Mouse (Mus musculus) forebrain, embryonic 11.5 days (tissue): ENCODE measurements around the gene Ucp1. TPM values are rescaled to one million over a fixed set of nuclear protein-coding genes. Genes with fewer than 3 reads are reported as not detected.

ENCODE experiments used
- ATAC-seq: fragments of 200-750 bp; cut with Nextera tagmentation; replicated peaks from 2 replicates; pipeline ENCODE4 v1.8.0; 2017; ENCODE audit warnings: moderate TSS enrichment; ENCODE audit not compliant: low FRiP score
- DNase-seq: peaks from one replicate; pipeline ENCODE4 v3.0.0-alpha.2; 2017; ENCODE audit warnings: low spot score
- H3K27ac ChIP-seq: fragments of 300-500 bp; sonication (generic); 2 replicates; pipeline ENCODE4 v1.5.1; 2014; ENCODE audit warnings: low read depth, low read length
- H3K27me3 ChIP-seq: fragments of 300-500 bp; sonication (generic); 2 replicates; pipeline ENCODE4 v1.6.1; 2014; ENCODE audit warnings: mild to moderate bottlenecking, low read length, mixed read lengths; ENCODE audit not compliant: control insufficient read depth, insufficient read depth
- H3K36me3 ChIP-seq: fragments of 300-500 bp; sonication (generic); 2 replicates; pipeline ENCODE4 v1.6.1; 2014; ENCODE audit warnings: mild to moderate bottlenecking, low read length, moderate library complexity, mixed read lengths; ENCODE audit not compliant: control insufficient read depth, insufficient read depth
- H3K4me1 ChIP-seq: fragments of 300-500 bp; sonication (generic); replicated peaks from 2 replicates; pipeline ENCODE4 v1.6.1; 2014; ENCODE audit warnings: low read length, mixed read lengths; ENCODE audit not compliant: control insufficient read depth, insufficient read depth
- H3K4me2 ChIP-seq: fragments of 300-500 bp; sonication (generic); 2 replicates; pipeline ENCODE4 v1.6.1; 2014; ENCODE audit warnings: low read depth, mild to moderate bottlenecking, low read length, moderate library complexity, mixed read lengths; ENCODE audit not compliant: severe bottlenecking
- H3K4me3 ChIP-seq: fragments of 300-500 bp; sonication (generic); 2 replicates; pipeline ENCODE4 v1.5.1; 2014; ENCODE audit warnings: low read depth, low read length
- H3K9ac ChIP-seq: fragments of 300-500 bp; sonication (generic); 2 replicates; pipeline ENCODE4 v1.6.1; 2014; ENCODE audit warnings: low read length
- H3K9me3 ChIP-seq: fragments of 300-500 bp; sonication (generic); 2 replicates; pipeline ENCODE4 v1.6.1; 2016; ENCODE audit warnings: low read length, mixed read lengths; ENCODE audit not compliant: control insufficient read depth
- WGBS: fragments of 180-500 bp; shearing (Covaris S2); extraction: QIAGEN DNeasy Blood & Tissue Kit; methylation state at CpG from one replicate; pipeline ENCODE4 v1.1.7; 2014; 5-methylcytosine and 5-hydroxymethylcytosine counted together
- polyA plus RNA-seq: library from polyadenylated mRNA; unstranded; fragments of >200 nt; fragmentation: Nextera tagmentation; extraction: Ambion mirVana; gene quantifications from 2 replicates; pipeline ENCODE4 v1.2.1, GENCODE M21; 2014

Ucp1 gene
- not detected in 2 replicates for polyA plus RNA-seq

DNA sequence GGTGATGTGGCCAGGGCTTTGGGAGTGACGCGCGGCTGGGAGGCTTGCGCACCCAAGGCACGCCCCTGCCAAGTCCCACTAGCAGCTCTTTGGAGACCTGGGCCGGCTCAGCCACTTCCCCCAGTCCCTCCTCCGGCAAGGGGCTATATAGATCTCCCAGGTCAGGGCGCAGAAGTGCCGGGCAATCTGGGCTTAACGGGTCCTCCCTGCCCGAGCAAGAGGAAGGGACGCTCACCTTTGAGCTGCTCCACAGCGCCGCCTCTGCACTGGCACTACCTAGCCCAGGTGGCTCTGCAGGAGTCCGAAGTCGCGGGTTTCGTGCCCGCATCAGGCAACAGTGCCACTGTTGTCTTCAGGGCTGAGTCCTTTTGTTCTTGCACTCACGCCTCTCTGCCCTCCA lies at the start of gene Ucp1:
Gene Ucp1 (plus strand): TSS at position 177 of the 400 bp plus-strand sequence.
- Histone ChIP-seq H3K9me3 (no peaks in the 10 kb centered on the region), H3K36me3 (no peaks in the 10 kb centered on the region), H3K4me2 (peak within 1 kb of the TSS; percentile 47), H3K27me3 (no peaks in the 10 kb centered on the region; the same call in 1 of the 2 replicates), H3K9ac (no peak within 1 kb of the TSS), H3K4me3 (no peak within 1 kb of the TSS), H3K4me1 (no peaks in the 10 kb centered on the region), H3K27ac (no peak within 1 kb of the TSS)
- WGBS, result 3% methylated on average over 19 of the region's 20 CpGs
- DNase-seq (peak; percentile 54), ATAC-seq (no peak)

DNA sequence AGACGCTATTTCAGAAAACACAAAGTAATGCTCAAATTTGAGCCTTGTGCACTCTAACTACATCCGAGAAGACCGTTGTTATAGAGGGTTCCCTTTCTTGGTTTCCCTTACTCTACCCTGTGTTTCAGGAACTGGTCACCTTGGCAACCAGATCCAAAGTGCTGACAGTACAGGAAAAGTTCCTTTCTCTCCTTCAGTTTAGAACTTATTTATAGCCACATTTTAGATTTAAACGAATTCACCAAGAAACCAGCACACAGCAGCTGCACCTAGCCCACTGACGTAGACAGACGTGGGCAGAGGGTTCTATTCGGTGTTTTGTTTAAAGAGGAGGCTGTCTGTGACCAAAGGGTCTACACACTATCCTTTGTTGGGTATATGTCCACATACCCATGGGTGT lies 46.0 kb upstream of the Ucp1 start:
- Histone ChIP-seq H3K27ac (no peak overlapping the region), H3K4me3 (no peak overlapping the region), H3K4me2 (no peak overlapping the region), H3K9ac (no peak overlapping the region), H3K9me3 (no peaks in the 10 kb centered on the region), H3K4me1 (no peaks in the 10 kb centered on the region), H3K27me3 (no peaks in the 10 kb centered on the region), H3K36me3 (no peaks in the 10 kb centered on the region; the same call in 1 of the 2 replicates)
- no peak for DNase-seq
- WGBS, result 92% methylated on average over 7 of the region's 7 CpGs
- no peak for ATAC-seq

GRCm38 (mm10) chr8:83250858-83251257 lies 39.3 kb upstream of the Ucp1 start:
- H3K4me3 ChIP-seq, result no peak overlapping the region
- H3K9me3 ChIP-seq, result no peaks in the 10 kb centered on the region
- WGBS, result 85% methylated on average over 6 of the region's 6 CpGs
- DNase-seq, result no peak
- H3K4me1 ChIP-seq, result no peaks in the 10 kb centered on the region
- no peaks in the 10 kb centered on the region for H3K36me3 ChIP-seq
- H3K27me3 ChIP-seq, result no peaks in the 10 kb centered on the region
- H3K27ac ChIP-seq, result no peak overlapping the region
- no peak overlapping the region for H3K9ac ChIP-seq
- ATAC-seq, result no peak
- H3K4me2 ChIP-seq, result no peak overlapping the region

DNA sequence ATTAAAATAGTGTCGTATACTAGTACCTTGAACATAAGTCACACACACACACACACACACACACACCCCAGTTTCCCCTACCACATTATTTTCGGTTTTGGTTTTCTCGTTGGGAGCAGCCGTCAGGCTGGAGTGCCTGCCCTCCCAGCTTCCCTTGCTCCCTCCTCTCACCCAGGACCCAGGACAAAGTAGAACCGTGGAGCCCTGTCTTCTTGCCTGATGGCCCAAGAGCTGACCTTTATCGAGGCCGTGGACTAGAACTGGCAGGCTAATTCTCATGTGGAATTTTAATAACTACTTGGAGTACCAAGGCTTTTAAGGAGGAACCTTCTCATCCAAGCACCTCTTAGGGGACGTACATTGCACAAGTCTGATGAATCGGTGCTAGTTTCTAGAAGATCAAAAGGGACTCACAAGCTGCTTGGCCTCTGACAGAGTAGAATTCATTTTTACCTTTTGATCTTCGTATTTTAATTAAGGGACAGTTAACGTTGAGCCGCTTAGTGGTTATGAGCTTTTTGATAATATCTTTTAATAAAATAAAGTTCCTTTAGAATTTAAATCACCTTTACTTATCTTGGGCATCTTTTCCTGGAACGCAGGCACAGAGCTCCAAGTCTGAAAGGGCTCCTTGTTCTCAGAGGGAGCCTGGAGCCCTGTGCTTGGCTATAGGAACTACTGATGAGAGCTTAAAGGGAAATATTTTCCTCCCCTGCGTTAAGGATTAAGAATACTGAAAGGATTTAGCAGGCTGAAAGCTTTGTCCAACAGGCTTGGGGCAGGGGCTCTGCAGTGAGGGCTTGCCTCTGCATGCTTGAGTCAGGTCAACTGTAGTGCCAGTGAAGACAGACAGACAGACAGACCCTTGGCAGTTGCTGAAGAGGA lies 38.5 kb upstream of the Ucp1 start:
- H3K4me1 ChIP-seq, result no peaks in the 10 kb centered on the region
- 0 out of 2 replicates have a peak overlapping the region, but pooled peaks have one; percentile 3 for H3K27ac ChIP-seq
- no peak overlapping the region for H3K4me3 ChIP-seq
- no peak overlapping the region for H3K9ac ChIP-seq
- no peak for DNase-seq
- no peak overlapping the region for H3K4me2 ChIP-seq
- 47% methylated on average over 14 of the region's 14 CpGs for WGBS
- peak; percentile 49; the same call in 1 of the 2 replicates for ATAC-seq
- no peaks in the 10 kb centered on the region; the same call in 1 of the 2 replicates for H3K36me3 ChIP-seq
- no peaks in the 10 kb centered on the region for H3K27me3 ChIP-seq
- no peaks in the 10 kb centered on the region for H3K9me3 ChIP-seq

GRCm38 (mm10) chr8:83252791-83253190 lies 37.4 kb upstream of the Ucp1 start:
- 92% methylated on average over 5 of the region's 5 CpGs for WGBS
- H3K27ac ChIP-seq, result no peak overlapping the region
- H3K4me3 ChIP-seq, result no peak overlapping the region
- no peaks in the 10 kb centered on the region for H3K27me3 ChIP-seq
- ATAC-seq (no peak), DNase-seq (no peak)
- no peak overlapping the region for H3K9ac ChIP-seq
- H3K4me2 ChIP-seq, result no peak overlapping the region
- no peaks in the 10 kb centered on the region for H3K4me1 ChIP-seq
- no peaks in the 10 kb centered on the region; the same call in 1 of the 2 replicates for H3K36me3 ChIP-seq
- no peaks in the 10 kb centered on the region for H3K9me3 ChIP-seq

GRCm38 (mm10) chr8:83257631-83258030 lies 32.5 kb upstream of the Ucp1 start:
- H3K9me3 ChIP-seq, result no peaks in the 10 kb centered on the region
- DNase-seq (no peak), ATAC-seq (no peak)
- no peaks in the 10 kb centered on the region for H3K4me1 ChIP-seq
- no peak overlapping the region for H3K4me2 ChIP-seq
- no peak overlapping the region for H3K27ac ChIP-seq
- H3K27me3 ChIP-seq, result no peaks in the 10 kb centered on the region
- WGBS, result 97% methylated on average over 5 of the region's 5 CpGs
- H3K9ac ChIP-seq, result no peak overlapping the region
- no peaks in the 10 kb centered on the region; the same call in 1 of the 2 replicates for H3K36me3 ChIP-seq
- no peak overlapping the region for H3K4me3 ChIP-seq

GRCm38 (mm10) chr8:83260418-83261215 lies 29.5 kb upstream of the Ucp1 start:
- ATAC-seq (peak; percentile 82), DNase-seq (peak; percentile 76)
- Histone ChIP-seq H3K4me2 (no peak overlapping the region), H3K9me3 (no peaks in the 10 kb centered on the region), H3K36me3 (no peaks in the 10 kb centered on the region; the same call in 1 of the 2 replicates), H3K4me1 (no peaks in the 10 kb centered on the region), H3K9ac (no peak overlapping the region), H3K4me3 (no peak overlapping the region), H3K27ac (no peak overlapping the region), H3K27me3 (no peaks in the 10 kb centered on the region)
- WGBS, result 70% methylated on average over 16 of the region's 16 CpGs

GRCm38 (mm10) chr8:83271172-83271571 lies 19.0 kb upstream of the Ucp1 start:
- Histone ChIP-seq H3K9me3 (no peaks in the 10 kb centered on the region), H3K4me3 (no peak overlapping the region), H3K27ac (no peak overlapping the region), H3K27me3 (no peaks in the 10 kb centered on the region), H3K36me3 (no peaks in the 10 kb centered on the region; the same call in 1 of the 2 replicates), H3K4me2 (no peak overlapping the region), H3K9ac (no peak overlapping the region), H3K4me1 (no peaks in the 10 kb centered on the region)
- 96% methylated on average over 14 of the region's 14 CpGs for WGBS
- ATAC-seq (no peak), DNase-seq (no peak)
